Mouse (Mus musculus) bone marrow macrophage, adult 2 months (primary cell): Measurements from ENCODE around the gene Pik3r5.

Source experiments
- CTCF ChIP-seq: IDR thresholded peaks from 2 replicates; pipeline ENCODE4 v1.5.1; 2012; ENCODE audit warnings: low read depth, mild to moderate bottlenecking, low read length, moderate library complexity
- POLR2A ChIP-seq: IDR thresholded peaks from 2 replicates; pipeline ENCODE4 v1.6.1; 2012; ENCODE audit warnings: mild to moderate bottlenecking, low read depth, low read length, borderline replicate concordance

DNA sequence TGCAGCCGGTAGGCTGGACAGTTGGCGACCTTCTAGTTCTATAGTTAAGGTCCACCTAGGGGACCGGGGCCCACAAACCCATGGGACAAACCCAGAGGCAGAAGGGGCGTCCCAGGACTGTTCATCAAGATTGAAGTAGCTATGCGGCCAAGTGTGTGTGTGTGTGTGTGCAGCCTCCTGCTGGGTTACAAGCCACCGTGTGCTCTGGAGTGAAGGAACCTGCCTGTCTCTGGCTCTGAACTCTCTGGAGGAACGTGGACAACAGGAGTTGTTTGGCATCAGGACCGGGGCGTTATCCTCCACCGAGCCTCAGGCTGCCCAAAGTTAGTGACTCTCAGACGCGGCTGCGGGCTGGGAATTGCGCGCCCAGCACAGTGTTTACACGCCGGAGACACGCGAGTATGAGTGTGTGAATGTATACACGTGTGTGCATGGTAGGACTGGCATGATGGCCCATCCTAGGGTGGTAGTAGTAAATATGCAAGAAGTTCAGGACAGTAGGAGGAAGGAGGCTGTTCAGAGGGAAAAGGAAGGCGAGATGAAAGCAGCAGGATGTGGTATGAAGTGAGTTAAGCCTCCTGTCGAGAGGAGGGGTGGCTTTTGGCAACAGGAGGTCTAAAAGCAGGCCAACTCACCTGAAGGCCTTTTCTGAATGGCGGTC lies 570 bp downstream of the Pik3r5 start:
- TF ChIP-seq POLR2A = no peak
- no peak for TF ChIP-seq CTCF
